Mouse (Mus musculus) gastrocnemius, postnatal 14 days (tissue): ENCODE data around the gene Prkaca. TPM values are rescaled to one million over a fixed set of nuclear protein-coding genes. Genes with fewer than 3 reads are reported as not detected.
A peak's percentile ranks its signal among the peaks of the same experiment; 100 is the strongest.
"Not testable (repeated sequence)": the region's sequence is repeated elsewhere in the genome, so short reads cannot be mapped to it uniquely, and the experiment has no call there.

ENCODE experiments used
- DNase-seq: peaks from one replicate; pipeline ENCODE4 v3.0.0; 2021; ENCODE audit warnings: mixed read lengths
- intact Hi-C: fragments of 180-260 bp; cut with DNase I; formaldehyde crosslinking; loops from one replicate; pipeline ENCODE4 v1.15.1; 2025; ENCODE audit warnings: low total_unique reads
- total RNA-seq, 2 experiments: library from RNA; stranded (reverse); gene quantifications; 2 replicates each; pipeline ENCODE4 v1.2.3; 2021

The Prkaca gene
- total RNA-seq, 2 experiments from 2014 or later: 319 to 324 TPM

GRCm38 (mm10) chr8:83998231-83999056 is 25.7 kb downstream of the Prkaca start:
- intact Hi-C loops: no loop called here
- peak; percentile 60 for DNase-seq

- intact Hi-C loops: no loop called here
- DNase-seq: no peak
Measured at GRCm38 (mm10) chr8:83999057-83999705, 26.4 kb downstream of the Prkaca start.

- DNase-seq: no peak
Measured at GRCm38 (mm10) chr8:83999825-84000224, 27.0 kb downstream of the Prkaca start.

GRCm38 (mm10) chr8:84001281-84002000 is 28.6 kb downstream of the Prkaca start, which contains the start of gene 1700067K01Rik:
TSS of gene 1700067K01Rik (plus strand) at chr8:84001502.
- DNase-seq: no peak
- intact Hi-C loops: no loop called here

More at GRCm38 (mm10) chr8:83999825-84000224, 27.0 kb downstream of the Prkaca start:
- intact Hi-C loops: no loop called here

- intact Hi-C loops: no loop called here
- no peak for DNase-seq
Measured at GRCm38 (mm10) chr8:84002957-84003611, 30.3 kb downstream of the Prkaca start.

- intact Hi-C loops: no loop called here
- no peak for DNase-seq
Measured at GRCm38 (mm10) chr8:84003612-84004246, 30.9 kb downstream of the Prkaca start.

GRCm38 (mm10) chr8:84004533-84005201 is 31.9 kb downstream of the Prkaca start:
- DNase-seq: peak; percentile 95
- intact Hi-C loops: no loop called here

- intact Hi-C loops, DNase-seq: not testable (repeated sequence)
Measured at GRCm38 (mm10) chr8:84005502-84005901, 32.7 kb downstream of the Prkaca start.

- no peak for DNase-seq
- intact Hi-C loops: no loop called here
Measured at GRCm38 (mm10) chr8:84008362-84008761, 35.6 kb downstream of the Prkaca start.

GRCm38 (mm10) chr8:84009876-84010275 is 37.1 kb downstream of the Prkaca start:
- peak; percentile 87 for DNase-seq
- intact Hi-C loops: no loop called here

- peak; percentile 78 for DNase-seq
- intact Hi-C loops: no loop called here
Measured at GRCm38 (mm10) chr8:84010625-84011611, 38.1 kb downstream of the Prkaca start.

- DNase-seq: no peak
- intact Hi-C loops: no loop called here
Measured at GRCm38 (mm10) chr8:84011705-84012498, 39.1 kb downstream of the Prkaca start, which contains the start of gene 2210011C24Rik. TSS of gene 2210011C24Rik (minus strand) at chr8:84012171.

GRCm38 (mm10) chr8:84012499-84013165 is 39.8 kb downstream of the Prkaca start:
- intact Hi-C loops: no loop called here
- DNase-seq: no peak

GRCm38 (mm10) chr8:84015833-84016232 is 43.0 kb downstream of the Prkaca start:
- DNase-seq: no peak
- intact Hi-C loops: no loop called here

- no peak for DNase-seq
- intact Hi-C loops: no loop called here
Measured at GRCm38 (mm10) chr8:84019738-84020137, 46.9 kb downstream of the Prkaca start.

GRCm38 (mm10) chr8:84021096-84021495 is 48.3 kb downstream of the Prkaca start, which contains the start of gene Palm3:
TSS of gene Palm3 (plus strand) at chr8:84021471.
- intact Hi-C loops: no loop called here
- DNase-seq: no peak
